Mouse (Mus musculus) heart, embryonic 16.5 days (tissue): Measurements from ENCODE around the gene Mmp21. TPM values are rescaled to one million over a fixed set of nuclear protein-coding genes. Genes with fewer than 3 reads are reported as not detected.

Source experiments
- polyA plus RNA-seq: library from polyadenylated mRNA; unstranded; fragments of >200 nt; fragmentation: Nextera tagmentation; extraction: Ambion mirVana; gene quantifications from 2 replicates; pipeline ENCODE4 v1.2.1, GENCODE M21; 2015

Mmp21 gene
- polyA plus RNA-seq, 1 experiment from 2014 or later = not detected

Other genes with a start within 250 kb of the Mmp21 start
- gene Tex36, start 77.9 kb downstream of the Mmp21 start, polyA plus RNA-seq = not detected in 2 replicates
- 13.5 and 15.9 TPM in 2 replicates for gene Edrf1, start 42.5 kb downstream of the Mmp21 start, polyA plus RNA-seq
- gene Bccip, start 29.3 kb upstream of the Mmp21 start, polyA plus RNA-seq = 83.8 and 90.1 TPM in 2 replicates
- 33.4 and 33.8 TPM in 2 replicates for gene Uros, start 30.0 kb upstream of the Mmp21 start, polyA plus RNA-seq
- gene Fank1, start 96.8 kb upstream of the Mmp21 start, polyA plus RNA-seq = 0.25 and 0.51 TPM in 2 replicates
- gene Dhx32, start 102.7 kb upstream of the Mmp21 start, polyA plus RNA-seq = 34.1 and 34.8 TPM in 2 replicates